Mouse (Mus musculus) midbrain, embryonic 11.5 days (tissue): Measurements from ENCODE around the gene Atat1. TPM values are rescaled to one million over a fixed set of nuclear protein-coding genes. Genes with fewer than 3 reads are reported as not detected.

Experiments used
- ATAC-seq: fragments of 200-750 bp; cut with Nextera tagmentation; 2 replicates; pipeline ENCODE4 v1.8.0; 2017; ENCODE audit warnings: moderate TSS enrichment, moderate library complexity; ENCODE audit not compliant: low FRiP score
- DNase-seq: peaks from one replicate; pipeline ENCODE4 v3.0.0; 2015; ENCODE audit warnings: low spot score; ENCODE audit errors: missing footprints
- H3K27ac ChIP-seq: fragments of 300-500 bp; sonication (generic); 2 replicates; pipeline ENCODE4 v1.5.1; 2014; ENCODE audit warnings: low read depth, low read length
- H3K27me3 ChIP-seq: fragments of 300-500 bp; sonication (generic); 2 replicates; pipeline ENCODE4 v1.6.1; 2014; ENCODE audit warnings: mild to moderate bottlenecking, low read length, moderate library complexity, mixed read lengths; ENCODE audit not compliant: control insufficient read depth, insufficient read depth
- H3K36me3 ChIP-seq: fragments of 300-500 bp; sonication (generic); 2 replicates; pipeline ENCODE4 v1.6.1; 2014; ENCODE audit warnings: mild to moderate bottlenecking, low read length, moderate library complexity, mixed read lengths; ENCODE audit not compliant: control insufficient read depth, insufficient read depth
- H3K4me1 ChIP-seq: fragments of 300-500 bp; sonication (generic); 2 replicates; pipeline ENCODE4 v1.6.1; 2014; ENCODE audit warnings: low read length; ENCODE audit not compliant: control insufficient read depth, insufficient read depth
- H3K4me2 ChIP-seq: fragments of 300-500 bp; sonication (generic); 2 replicates; pipeline ENCODE4 v1.6.1; 2014; ENCODE audit warnings: mild to moderate bottlenecking, moderate library complexity
- H3K4me3 ChIP-seq: fragments of 300-500 bp; sonication (generic); 2 replicates; pipeline ENCODE4 v1.5.1; 2014; ENCODE audit warnings: low read depth, low read length
- H3K9ac ChIP-seq: fragments of 300-500 bp; sonication (generic); 2 replicates; pipeline ENCODE4 v1.6.1; 2014; ENCODE audit warnings: low read length
- H3K9me3 ChIP-seq: fragments of 300-500 bp; sonication (generic); 2 replicates; pipeline ENCODE4 v1.6.1; 2016; ENCODE audit warnings: low read length; ENCODE audit not compliant: control insufficient read depth
- WGBS: fragments of 180-500 bp; shearing (Covaris S2); extraction: QIAGEN DNeasy Blood & Tissue Kit; methylation state at CpG from one replicate; pipeline ENCODE4 v1.1.7; 2014; 5-methylcytosine and 5-hydroxymethylcytosine counted together
- polyA plus RNA-seq: library from polyadenylated mRNA; unstranded; fragments of >200 nt; fragmentation: Nextera tagmentation; extraction: Ambion mirVana; gene quantifications from 2 replicates; pipeline ENCODE4 v1.2.1, GENCODE M21; 2014

Atat1 gene
- polyA plus RNA-seq, 1 experiment from 2014 or later, result 168 TPM

DNA sequence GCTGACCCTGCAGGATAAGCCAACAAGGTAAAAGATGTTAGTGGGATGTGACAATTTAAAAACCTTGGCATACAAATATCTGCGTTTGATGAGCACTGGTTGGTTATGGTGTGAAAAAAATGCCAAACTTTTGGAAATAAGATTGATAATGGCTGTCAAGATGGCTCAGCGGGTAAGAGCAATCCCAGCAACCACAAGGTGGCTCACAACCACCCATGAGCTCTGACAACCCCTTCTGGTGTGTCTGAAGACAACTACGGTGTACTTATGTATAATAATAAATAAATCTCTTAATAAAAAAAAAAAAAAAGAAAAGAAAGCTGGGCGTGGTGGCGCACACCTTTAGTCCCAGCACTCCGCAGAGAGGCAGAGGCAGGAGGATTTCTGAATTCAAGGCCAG lies 5.1 kb upstream of the Atat1 start:
- Histone ChIP-seq H3K27me3 (no peaks in the 10 kb centered on the region), H3K4me2 (peak overlapping the region; percentile 84; the same call in 1 of the 2 replicates), H3K9ac (no peak overlapping the region), H3K27ac (no peak overlapping the region), H3K9me3 (no peaks in the 10 kb centered on the region), H3K4me3 (no peak overlapping the region), H3K36me3 (peaks cover 3% of the 10 kb centered on the region), H3K4me1 (peaks cover 14% of the 10 kb centered on the region)
- DNase-seq (no peak), ATAC-seq (no peak)
- 83% methylated on average over 6 of the region's 6 CpGs for WGBS

DNA sequence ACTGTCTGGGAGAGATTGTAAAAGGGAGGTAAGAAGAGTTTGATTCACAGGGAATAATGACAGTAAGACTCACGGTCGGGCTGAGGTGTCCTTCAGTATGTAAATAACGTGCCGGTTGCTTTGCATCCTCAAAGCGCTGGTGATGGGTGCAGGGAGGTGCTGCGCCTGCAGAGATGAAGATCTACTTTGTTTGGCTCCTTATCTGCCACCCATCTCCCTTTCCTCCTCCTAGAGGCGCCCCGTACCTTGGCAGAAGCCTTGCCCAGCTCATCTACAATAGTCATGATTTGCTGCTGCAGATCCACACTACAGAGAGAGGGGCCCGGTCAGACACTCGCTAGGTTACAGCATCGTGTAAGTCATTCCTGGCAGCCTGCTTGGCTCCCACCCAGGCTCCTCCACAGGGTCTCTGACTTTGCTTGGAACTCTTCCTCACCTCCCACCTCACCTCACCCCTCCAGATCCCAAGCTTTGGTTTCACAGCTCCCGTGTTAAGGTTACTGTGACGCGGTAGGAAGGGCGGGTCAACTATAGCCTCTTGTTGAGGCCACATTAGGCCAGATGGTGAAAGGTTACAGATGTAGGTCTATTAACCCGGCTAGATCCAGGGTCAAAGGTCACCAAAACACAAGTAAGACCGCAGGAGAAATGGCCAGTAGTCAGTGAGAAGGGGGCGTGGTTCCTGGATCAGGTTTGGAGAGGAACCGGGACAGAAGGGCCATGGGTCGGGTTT lies 523 bp downstream of the Atat1 start:
- DNase-seq (peak; percentile 88), ATAC-seq (peak; percentile 67)
- peaks cover 15% of the 10 kb centered on the region for H3K36me3 ChIP-seq
- peaks cover 13% of the 10 kb centered on the region for H3K4me1 ChIP-seq
- peak overlapping the region; percentile 57 for H3K27ac ChIP-seq
- no peaks in the 10 kb centered on the region for H3K9me3 ChIP-seq
- peak overlapping the region; percentile 96 for H3K4me2 ChIP-seq
- H3K9ac ChIP-seq, result peak overlapping the region; percentile 75
- WGBS, result 31% methylated on average over 20 of the region's 20 CpGs
- H3K4me3 ChIP-seq, result peak overlapping the region; percentile 62
- H3K27me3 ChIP-seq, result no peaks in the 10 kb centered on the region

DNA sequence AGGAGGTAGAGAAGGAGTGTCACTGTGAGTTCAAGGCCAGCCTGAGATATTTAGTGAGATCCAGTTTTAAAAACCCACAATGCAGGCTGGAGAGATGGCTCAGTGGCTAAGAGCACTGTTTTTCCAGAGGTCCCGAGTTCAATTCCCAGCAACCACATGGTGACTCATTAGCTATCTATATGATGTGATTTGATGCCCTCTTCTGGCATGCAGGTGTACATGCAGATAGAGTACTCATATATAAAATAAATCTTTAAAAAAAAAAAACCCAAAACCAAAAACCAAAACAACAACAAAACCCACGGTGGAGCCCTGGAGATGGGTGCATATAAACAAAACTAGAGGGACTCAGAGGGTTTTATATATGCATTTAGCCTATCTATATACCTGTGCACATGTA lies 2.3 kb downstream of the Atat1 start:
- Histone ChIP-seq H3K4me1 (peaks cover 13% of the 10 kb centered on the region), H3K27ac (no peak overlapping the region), H3K9ac (no peak overlapping the region), H3K27me3 (no peaks in the 10 kb centered on the region), H3K9me3 (no peaks in the 10 kb centered on the region), H3K4me2 (no peak overlapping the region), H3K4me3 (no peak overlapping the region), H3K36me3 (peaks cover 15% of the 10 kb centered on the region)
- DNase-seq, result no peak
- no peak for ATAC-seq
- 90% methylated on average over 2 of the region's 2 CpGs for WGBS

DNA sequence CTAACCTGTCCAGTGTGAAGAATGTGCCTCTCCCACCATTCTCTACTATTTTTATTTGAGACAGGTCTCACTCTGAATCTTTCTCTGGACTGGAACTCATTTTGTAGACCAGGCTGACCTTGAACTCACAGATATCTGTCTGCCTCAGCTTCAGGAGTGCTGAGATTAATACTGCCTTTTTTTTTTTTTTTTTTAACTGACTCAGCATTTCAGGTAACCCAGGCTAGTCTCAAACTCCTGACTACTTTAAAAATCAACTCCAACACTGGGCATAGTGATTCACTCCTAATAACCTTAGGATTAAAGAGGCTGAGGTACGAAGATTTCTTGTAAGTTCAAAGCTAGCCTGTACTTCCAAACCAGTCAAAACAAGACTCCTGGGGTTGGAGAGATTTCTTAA lies 4.3 kb downstream of the Atat1 start:
- H3K4me2 ChIP-seq, result no peak overlapping the region
- H3K4me1 ChIP-seq, result peaks cover 13% of the 10 kb centered on the region
- WGBS, result 91% methylated on average over 1 of the region's 1 CpGs
- H3K9me3 ChIP-seq, result no peaks in the 10 kb centered on the region
- H3K36me3 ChIP-seq, result peaks cover 22% of the 10 kb centered on the region
- H3K9ac ChIP-seq, result no peak overlapping the region
- ATAC-seq, result no peak
- no peak overlapping the region for H3K27ac ChIP-seq
- no peaks in the 10 kb centered on the region for H3K27me3 ChIP-seq
- no peak for DNase-seq
- no peak overlapping the region for H3K4me3 ChIP-seq

DNA sequence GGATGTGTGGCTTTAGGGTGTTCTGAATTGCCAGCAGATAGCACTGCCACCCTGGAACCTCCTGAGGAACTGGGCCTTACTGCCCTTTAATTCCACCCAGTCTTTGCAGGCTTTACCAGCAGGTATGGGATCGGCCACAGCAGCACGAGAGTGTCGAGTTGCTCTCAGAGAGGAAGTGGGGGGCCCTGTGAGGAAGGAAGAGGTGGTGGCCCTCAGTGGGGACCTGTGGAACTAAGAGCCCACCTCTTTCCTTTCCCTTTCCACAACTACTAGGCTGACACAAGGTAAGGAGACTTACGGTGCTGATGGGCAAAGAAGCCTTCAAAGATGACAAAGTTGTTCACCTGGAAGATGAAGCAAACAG lies 5.9 kb downstream of the Atat1 start:
- H3K4me2 ChIP-seq, result no peak overlapping the region
- H3K4me1 ChIP-seq, result peaks cover 6% of the 10 kb centered on the region; the same call in 1 of the 2 replicates
- DNase-seq, result no peak
- H3K9ac ChIP-seq, result no peak overlapping the region
- WGBS, result 91% methylated on average over 4 of the region's 4 CpGs
- no peaks in the 10 kb centered on the region for H3K9me3 ChIP-seq
- H3K36me3 ChIP-seq, result peaks cover 22% of the 10 kb centered on the region
- no peak for ATAC-seq
- no peak overlapping the region for H3K27ac ChIP-seq
- no peak overlapping the region for H3K4me3 ChIP-seq
- no peaks in the 10 kb centered on the region for H3K27me3 ChIP-seq

DNA sequence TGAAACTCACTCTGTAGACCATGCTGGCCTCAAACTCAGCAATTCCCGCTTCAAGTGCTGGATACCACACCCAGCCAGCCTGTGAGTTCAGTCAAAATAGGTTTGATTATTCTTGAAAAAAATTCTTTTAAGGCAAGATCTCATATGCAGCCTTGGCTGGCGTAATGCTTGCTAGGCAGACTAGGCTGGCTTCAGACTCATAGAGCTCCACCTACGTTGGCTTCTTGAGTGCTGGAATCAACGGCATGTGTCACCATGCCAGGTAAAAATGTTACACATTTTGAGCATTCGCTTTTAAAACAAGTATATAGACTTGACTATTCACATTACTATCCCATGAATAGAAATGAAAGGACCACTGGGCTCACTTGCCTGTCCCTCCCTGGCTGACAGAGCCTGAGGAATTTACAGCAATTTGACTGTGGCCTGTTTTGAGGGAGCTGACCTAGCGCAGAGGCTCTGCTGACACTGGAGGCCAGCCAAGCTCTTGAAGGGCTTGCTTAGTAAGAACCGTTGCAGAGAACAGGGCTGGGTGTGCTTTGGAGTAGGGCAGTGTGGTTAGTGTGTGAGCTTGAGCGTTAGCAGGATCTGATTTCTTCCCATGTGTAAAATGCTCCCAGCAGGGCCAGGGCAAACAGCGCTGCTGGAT lies 6.4 kb downstream of the Atat1 start:
- Histone ChIP-seq H3K9me3 (no peaks in the 10 kb centered on the region), H3K4me1 (peaks cover 1% of the 10 kb centered on the region; the same call in 1 of the 2 replicates), H3K27me3 (no peaks in the 10 kb centered on the region), H3K4me3 (no peak overlapping the region), H3K4me2 (no peak overlapping the region), H3K9ac (no peak overlapping the region), H3K36me3 (peaks cover 20% of the 10 kb centered on the region), H3K27ac (no peak overlapping the region)
- ATAC-seq, result no peak
- no peak for DNase-seq
- WGBS, result 91% methylated on average over 9 of the region's 9 CpGs

DNA sequence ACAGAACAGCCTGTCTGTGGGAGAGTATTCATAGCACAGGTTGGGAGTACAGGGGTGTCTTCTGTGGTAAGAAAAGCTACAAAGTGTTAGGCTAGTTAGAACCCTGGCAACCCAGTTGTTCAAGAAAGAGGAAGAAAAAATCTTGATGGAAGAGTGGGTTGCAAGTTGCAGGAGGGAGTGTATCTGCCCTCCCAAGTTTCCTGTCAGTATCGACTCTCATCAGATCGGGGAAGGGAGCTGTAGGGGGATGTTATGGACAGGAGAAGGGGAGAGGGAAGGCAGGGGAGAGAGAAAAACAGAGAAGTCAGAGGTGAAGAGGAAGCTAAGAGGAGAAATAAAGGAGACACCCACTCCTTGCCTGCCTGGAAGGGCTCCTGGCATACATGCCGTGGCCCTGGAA lies 9.2 kb downstream of the Atat1 start:
- no peak overlapping the region for H3K27ac ChIP-seq
- H3K4me3 ChIP-seq, result no peak overlapping the region
- no peaks in the 10 kb centered on the region for H3K27me3 ChIP-seq
- no peaks in the 10 kb centered on the region for H3K9me3 ChIP-seq
- no peak overlapping the region for H3K4me2 ChIP-seq
- no peak overlapping the region for H3K9ac ChIP-seq
- DNase-seq (no peak), ATAC-seq (no peak)
- H3K36me3 ChIP-seq, result peaks cover 12% of the 10 kb centered on the region
- peaks cover 7% of the 10 kb centered on the region for H3K4me1 ChIP-seq
- 91% methylated on average over 3 of the region's 3 CpGs for WGBS

DNA sequence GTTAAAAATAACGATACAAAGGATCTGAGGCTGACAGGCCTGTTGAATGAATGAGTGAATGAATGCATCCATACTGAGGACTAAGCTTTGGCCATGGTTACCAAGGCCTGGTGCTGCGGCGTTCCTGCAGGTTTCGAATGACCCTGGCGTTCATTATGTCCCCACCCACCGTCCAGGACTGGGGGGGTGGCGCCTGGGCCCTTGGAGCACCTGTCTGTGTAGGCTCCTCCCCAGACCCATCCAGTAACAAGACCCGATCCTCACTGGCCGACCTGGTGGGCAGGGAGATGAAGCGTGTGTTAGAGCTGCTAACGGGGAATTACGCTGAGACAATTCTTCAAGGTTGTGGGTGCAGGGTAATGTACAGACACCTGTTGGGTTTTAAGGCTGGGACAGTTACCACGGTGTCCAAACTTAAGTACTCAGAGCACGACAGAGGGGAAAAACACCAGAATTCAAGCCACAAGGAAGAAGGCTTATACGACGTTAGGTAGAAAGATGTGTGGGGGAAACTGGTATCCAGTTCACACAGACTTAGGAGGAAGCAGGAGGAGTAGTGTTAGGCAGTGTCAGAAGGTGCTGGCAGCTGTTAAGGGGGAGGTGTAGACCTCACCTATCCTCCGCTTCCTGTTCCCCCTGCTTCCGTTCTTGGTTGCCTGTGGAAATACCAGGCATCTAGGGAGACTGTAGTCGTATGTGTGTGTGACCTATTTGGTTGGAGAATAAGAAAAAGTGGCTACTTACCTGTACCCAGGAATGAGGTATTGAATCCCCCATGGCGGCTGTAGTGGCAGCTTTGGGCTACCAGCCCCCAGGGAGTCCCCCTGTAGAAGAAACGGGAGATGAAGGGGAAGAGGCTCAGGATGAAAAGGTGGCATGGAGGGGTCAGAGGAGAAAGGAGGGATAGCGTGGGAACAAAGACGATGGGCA lies 12.0 kb downstream of the Atat1 start:
- DNase-seq (no peak), ATAC-seq (peak; percentile 57)
- no peaks in the 10 kb centered on the region for H3K27me3 ChIP-seq
- WGBS, result 48% methylated on average over 23 of the region's 23 CpGs
- peaks cover 7% of the 10 kb centered on the region for H3K4me1 ChIP-seq
- peaks cover 12% of the 10 kb centered on the region for H3K36me3 ChIP-seq
- H3K27ac ChIP-seq, result no peak overlapping the region
- no peaks in the 10 kb centered on the region for H3K9me3 ChIP-seq
- H3K4me2 ChIP-seq, result peak overlapping the region; percentile 100
- H3K9ac ChIP-seq, result peak overlapping the region; percentile 83; the same call in 1 of the 2 replicates
- peak overlapping the region; percentile 73 for H3K4me3 ChIP-seq
